Mouse (Mus musculus) hindbrain, embryonic 11.5 days (tissue): ENCODE measurements around the gene Fam178b. TPM values are rescaled to one million over a fixed set of nuclear protein-coding genes. Genes with fewer than 3 reads are reported as not detected.

ENCODE experiments used
- ATAC-seq: fragments of 200-750 bp; cut with Nextera tagmentation; 2 replicates; pipeline ENCODE4 v1.8.0; 2017; ENCODE audit warnings: mild to moderate bottlenecking, moderate TSS enrichment, moderate library complexity; ENCODE audit not compliant: low FRiP score
- DNase-seq: peaks from one replicate; pipeline ENCODE4 v3.0.0-alpha.2; 2015; ENCODE audit warnings: low spot score
- H3K27ac ChIP-seq: fragments of 300-500 bp; sonication (generic); 2 replicates; pipeline ENCODE4 v1.5.1; 2014; ENCODE audit warnings: mild to moderate bottlenecking, low read depth, low read length
- H3K27me3 ChIP-seq: fragments of 300-500 bp; sonication (generic); 2 replicates; pipeline ENCODE4 v1.6.1; 2014; ENCODE audit warnings: mild to moderate bottlenecking, low read length, moderate library complexity, mixed read lengths; ENCODE audit not compliant: control insufficient read depth, insufficient read depth
- H3K36me3 ChIP-seq: fragments of 300-500 bp; sonication (generic); 2 replicates; pipeline ENCODE4 v1.6.1; 2014; ENCODE audit warnings: mild to moderate bottlenecking, low read length, moderate library complexity, mixed read lengths; ENCODE audit not compliant: control insufficient read depth, insufficient read depth
- H3K4me1 ChIP-seq: fragments of 300-500 bp; sonication (generic); replicated peaks from 2 replicates; pipeline ENCODE4 v1.6.1; 2014; ENCODE audit warnings: low read length, mixed read lengths; ENCODE audit not compliant: control insufficient read depth, insufficient read depth
- H3K4me2 ChIP-seq: fragments of 300-500 bp; sonication (generic); replicated peaks from 2 replicates; pipeline ENCODE4 v1.6.1; 2014; ENCODE audit warnings: mild to moderate bottlenecking, low read depth, low read length
- H3K4me3 ChIP-seq: fragments of 300-500 bp; sonication (generic); 2 replicates; pipeline ENCODE4 v1.5.1; 2014; ENCODE audit warnings: low read depth, low read length
- H3K9ac ChIP-seq: fragments of 300-500 bp; sonication (generic); 2 replicates; pipeline ENCODE4 v1.6.1; 2014; ENCODE audit warnings: low read depth, low read length
- H3K9me3 ChIP-seq: fragments of 300-500 bp; sonication (generic); 2 replicates; pipeline ENCODE4 v1.6.1; 2016; ENCODE audit warnings: low read length; ENCODE audit not compliant: control insufficient read depth
- WGBS: fragments of 180-500 bp; shearing (Covaris S2); extraction: QIAGEN DNeasy Blood & Tissue Kit; methylation state at CpG from one replicate; pipeline ENCODE4 v1.1.7; 2014; 5-methylcytosine and 5-hydroxymethylcytosine counted together
- polyA plus RNA-seq: library from polyadenylated mRNA; unstranded; fragments of >200 nt; fragmentation: Nextera tagmentation; extraction: Ambion mirVana; gene quantifications from 2 replicates; pipeline ENCODE4 v1.2.1, GENCODE M21; 2014

The Fam178b gene
- polyA plus RNA-seq, 1 experiment from 2014 or later = 0.52 TPM

- DNase-seq = no peak
- Histone ChIP-seq H3K9me3 (no peaks in the 10 kb centered on the region), H3K36me3 (no peaks in the 10 kb centered on the region), H3K9ac (no peak overlapping the region), H3K4me3 (no peak overlapping the region), H3K4me2 (no peak overlapping the region), H3K4me1 (no peaks in the 10 kb centered on the region), H3K27me3 (no peaks in the 10 kb centered on the region), H3K27ac (no peak overlapping the region)
- ATAC-seq = no peak
- WGBS = 86% methylated on average over 7 of the region's 7 CpGs
Measured at GRCm38 (mm10) chr1:36643957-36644614, 38.9 kb downstream of the Fam178b start.

- H3K4me1 ChIP-seq = no peaks in the 10 kb centered on the region
- ATAC-seq (no peak), DNase-seq (no peak)
- H3K9me3 ChIP-seq = no peaks in the 10 kb centered on the region
- H3K27me3 ChIP-seq = no peaks in the 10 kb centered on the region
- H3K9ac ChIP-seq = no peak overlapping the region
- H3K27ac ChIP-seq = no peak overlapping the region
- no peaks in the 10 kb centered on the region for H3K36me3 ChIP-seq
- H3K4me3 ChIP-seq = no peak overlapping the region
- no peak overlapping the region for H3K4me2 ChIP-seq
- WGBS = 76% methylated on average over 2 of the region's 2 CpGs
Measured at GRCm38 (mm10) chr1:36635826-36636485, 47.0 kb downstream of the Fam178b start.

- ATAC-seq = peak; percentile 71
- no peak overlapping the region for H3K27ac ChIP-seq
- H3K9me3 ChIP-seq = no peaks in the 10 kb centered on the region
- no peaks in the 10 kb centered on the region for H3K36me3 ChIP-seq
- 16% methylated on average over 5 of the region's 5 CpGs for WGBS
- H3K4me2 ChIP-seq = no peak overlapping the region
- H3K27me3 ChIP-seq = no peaks in the 10 kb centered on the region
- H3K4me1 ChIP-seq = no peaks in the 10 kb centered on the region
- DNase-seq = peak; percentile 75
- no peak overlapping the region for H3K9ac ChIP-seq
- no peak overlapping the region for H3K4me3 ChIP-seq
Measured at GRCm38 (mm10) chr1:36634940-36635339, 48.0 kb downstream of the Fam178b start.

- Histone ChIP-seq H3K4me2 (no peak overlapping the region), H3K36me3 (no peaks in the 10 kb centered on the region), H3K4me3 (no peak overlapping the region), H3K9me3 (no peaks in the 10 kb centered on the region), H3K4me1 (no peaks in the 10 kb centered on the region), H3K9ac (no peak overlapping the region), H3K27me3 (no peaks in the 10 kb centered on the region), H3K27ac (no peak overlapping the region)
- no peak for DNase-seq
- ATAC-seq = no peak
- WGBS = 66% methylated on average over 5 of the region's 5 CpGs
Measured at GRCm38 (mm10) chr1:36633920-36634319, 49.1 kb downstream of the Fam178b start.

GRCm38 (mm10) chr1:36632846-36633245, 50.1 kb downstream of the Fam178b start:
- WGBS = 67% methylated on average over 1 of the region's 1 CpGs
- H3K9me3 ChIP-seq = no peaks in the 10 kb centered on the region
- H3K36me3 ChIP-seq = no peaks in the 10 kb centered on the region
- H3K4me1 ChIP-seq = no peaks in the 10 kb centered on the region
- no peak overlapping the region for H3K4me3 ChIP-seq
- H3K27ac ChIP-seq = no peak overlapping the region
- ATAC-seq = no peak
- H3K4me2 ChIP-seq = no peak overlapping the region
- DNase-seq = no peak
- no peaks in the 10 kb centered on the region for H3K27me3 ChIP-seq
- no peak overlapping the region for H3K9ac ChIP-seq

- DNase-seq = no peak
- H3K4me1 ChIP-seq = no peaks in the 10 kb centered on the region
- 87% methylated on average over 4 of the region's 4 CpGs for WGBS
Measured at GRCm38 (mm10) chr1:36632090-36632489, 50.9 kb downstream of the Fam178b start.

GRCm38 (mm10) chr1:36631391-36631790, 51.6 kb downstream of the Fam178b start:
- Histone ChIP-seq H3K9ac (no peak overlapping the region), H3K4me3 (no peak overlapping the region), H3K4me2 (no peak overlapping the region), H3K36me3 (no peaks in the 10 kb centered on the region), H3K27ac (no peak overlapping the region), H3K4me1 (no peaks in the 10 kb centered on the region), H3K9me3 (no peaks in the 10 kb centered on the region), H3K27me3 (no peaks in the 10 kb centered on the region)
- ATAC-seq = no peak
- 14% methylated on average over 4 of the region's 4 CpGs for WGBS
- DNase-seq = no peak

More at GRCm38 (mm10) chr1:36632090-36632489, 50.9 kb downstream of the Fam178b start:
- Histone ChIP-seq H3K27ac (no peak overlapping the region), H3K27me3 (no peaks in the 10 kb centered on the region), H3K9me3 (no peaks in the 10 kb centered on the region), H3K9ac (no peak overlapping the region), H3K36me3 (no peaks in the 10 kb centered on the region), H3K4me3 (no peak overlapping the region), H3K4me2 (no peak overlapping the region)
- no peak for ATAC-seq

- WGBS = 70% methylated on average over 3 of the region's 3 CpGs
- Histone ChIP-seq H3K27me3 (no peaks in the 10 kb centered on the region), H3K27ac (no peak overlapping the region), H3K9me3 (no peaks in the 10 kb centered on the region), H3K9ac (no peak overlapping the region), H3K4me2 (no peak overlapping the region), H3K4me3 (no peak overlapping the region), H3K36me3 (no peaks in the 10 kb centered on the region), H3K4me1 (no peaks in the 10 kb centered on the region)
- DNase-seq (no peak), ATAC-seq (no peak)
Measured at GRCm38 (mm10) chr1:36630053-36630739, 52.8 kb downstream of the Fam178b start.
